Mouse (Mus musculus) liver, adult 2 months (tissue): Measurements from ENCODE around the gene Myrip.

Experiments used
- CTCF ChIP-seq: fragments of 200-500 bp; IDR thresholded peaks from 2 replicates; pipeline ENCODE4 v1.5.1; 2011; ENCODE audit warnings: low read depth, low read length, control low read depth
- POLR2A ChIP-seq: fragments of 200-500 bp; IDR thresholded peaks from 2 replicates; pipeline ENCODE4 v1.6.1; 2011; ENCODE audit warnings: low read length, control low read depth; ENCODE audit not compliant: insufficient read depth; ENCODE audit errors: extremely low read depth

- no peak for TF ChIP-seq POLR2A
- TF ChIP-seq CTCF = no peak
Measured at GRCm38 (mm10) chr9:120295527-120295926, 5.8 kb upstream of the Myrip start.
